Mouse (Mus musculus) testis, postnatal 10 days (tissue): Measurements from ENCODE around the gene Slc26a1.

ENCODE experiments used
- DNase-seq: peaks from one replicate; pipeline ENCODE4 v3.0.0; 2021; ENCODE audit warnings: low spot score

Slc26a1 gene

DNA sequence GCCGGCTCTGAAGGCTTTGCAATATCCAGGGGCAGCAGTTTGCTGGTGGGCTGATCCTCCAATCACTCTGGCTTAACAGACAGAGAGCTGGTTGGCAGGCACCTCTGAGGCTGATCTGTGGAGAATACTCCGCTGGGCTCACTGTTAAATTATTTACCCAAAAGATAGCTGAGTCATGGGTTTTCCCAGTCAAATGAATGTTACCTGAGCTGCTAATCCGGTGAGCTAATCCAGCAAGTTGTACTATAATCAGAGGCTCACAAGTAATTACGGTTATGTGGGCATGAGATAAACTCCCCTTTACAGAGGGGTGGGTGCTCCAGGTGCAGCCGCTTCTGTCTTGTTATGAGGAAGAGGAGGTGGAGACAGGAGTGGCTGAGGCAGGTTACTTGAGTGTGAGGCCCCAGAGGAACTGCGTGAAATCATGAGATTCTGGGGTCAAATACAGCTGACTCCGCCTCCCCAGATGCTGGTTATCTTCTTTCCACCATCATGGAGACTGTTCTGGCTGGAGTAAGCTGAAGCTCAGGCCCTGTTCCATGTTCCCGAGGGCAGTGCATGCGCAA is at the start of gene Slc26a1:
Slc26a1 (minus strand) TSS at position 319 of the 566 bp plus-strand sequence.
- no peak for DNase-seq

GRCm38 (mm10) chr5:108724006-108724405 is 48.6 kb upstream of the Slc26a1 start:
- DNase-seq: no peak

GRCm38 (mm10) chr5:108719761-108720160 is 44.4 kb upstream of the Slc26a1 start:
- DNase-seq: no peak

- no peak for DNase-seq
Observed at GRCm38 (mm10) chr5:108718051-108718450, 42.7 kb upstream of the Slc26a1 start.

- no peak for DNase-seq
Observed at GRCm38 (mm10) chr5:108715974-108716373, 40.6 kb upstream of the Slc26a1 start.

GRCm38 (mm10) chr5:108714149-108714548 is 38.8 kb upstream of the Slc26a1 start:
- DNase-seq: no peak

GRCm38 (mm10) chr5:108713691-108714090 is 38.3 kb upstream of the Slc26a1 start:
- DNase-seq: no peak

GRCm38 (mm10) chr5:108713096-108713495 is 37.7 kb upstream of the Slc26a1 start:
- no peak for DNase-seq

DNA sequence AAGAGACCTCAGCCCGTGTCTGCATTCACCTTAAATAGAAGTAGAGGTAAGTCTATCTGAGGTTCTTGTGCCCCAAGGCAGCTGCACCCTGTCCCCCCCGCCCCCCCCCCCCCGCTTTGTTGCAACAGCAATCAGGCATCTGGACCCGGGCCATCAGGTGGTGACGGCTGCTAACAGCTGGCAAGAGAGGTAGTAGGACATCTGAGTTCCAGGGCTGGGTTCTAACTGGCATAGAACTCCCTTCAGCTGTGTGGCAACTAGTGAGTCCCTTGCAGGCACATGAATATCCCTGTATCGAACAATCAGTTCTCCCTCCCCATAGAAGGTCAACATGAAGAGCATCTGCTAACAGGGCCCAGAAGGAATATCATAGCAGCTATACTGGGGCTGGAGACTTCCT is 36.6 kb upstream of the Slc26a1 start:
- no peak for DNase-seq

DNA sequence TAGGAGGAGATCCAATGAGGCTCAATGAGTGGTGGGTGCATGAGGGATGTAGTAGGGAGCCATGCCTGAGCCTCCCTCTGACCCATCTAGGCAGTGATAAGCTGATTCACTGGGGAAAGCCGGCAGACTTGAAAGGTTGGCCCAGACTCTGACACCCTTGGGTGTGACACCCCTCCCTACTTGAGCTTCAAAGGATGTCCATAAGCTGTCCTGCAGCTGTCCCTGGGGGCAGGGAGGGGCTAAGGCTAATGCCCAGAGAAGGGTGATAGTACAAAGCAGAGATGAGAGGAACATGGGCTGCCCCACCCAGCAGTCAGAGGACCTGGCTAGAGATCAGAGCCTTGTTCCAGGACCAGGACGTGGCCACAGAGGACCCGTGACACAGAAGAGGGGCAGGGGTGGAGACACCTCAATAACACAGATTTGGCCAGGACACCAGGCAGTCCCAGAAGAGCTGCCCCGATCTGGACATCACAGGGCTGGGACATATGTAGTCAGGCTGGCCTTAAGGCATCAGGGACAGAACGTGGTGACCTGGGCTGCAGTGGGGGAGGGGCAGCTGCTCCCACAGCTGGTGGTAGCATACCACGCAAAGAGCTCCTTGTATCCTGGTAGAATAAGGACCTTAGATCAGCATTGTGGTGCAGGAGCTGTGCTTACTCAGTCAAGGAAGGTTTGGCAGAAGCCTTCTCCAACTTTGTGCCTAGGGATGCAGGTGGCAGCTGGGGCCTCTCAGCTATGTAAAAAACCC is 33.8 kb upstream of the Slc26a1 start:
- no peak for DNase-seq

GRCm38 (mm10) chr5:108708419-108708818 is 33.0 kb upstream of the Slc26a1 start:
- no peak for DNase-seq

DNA sequence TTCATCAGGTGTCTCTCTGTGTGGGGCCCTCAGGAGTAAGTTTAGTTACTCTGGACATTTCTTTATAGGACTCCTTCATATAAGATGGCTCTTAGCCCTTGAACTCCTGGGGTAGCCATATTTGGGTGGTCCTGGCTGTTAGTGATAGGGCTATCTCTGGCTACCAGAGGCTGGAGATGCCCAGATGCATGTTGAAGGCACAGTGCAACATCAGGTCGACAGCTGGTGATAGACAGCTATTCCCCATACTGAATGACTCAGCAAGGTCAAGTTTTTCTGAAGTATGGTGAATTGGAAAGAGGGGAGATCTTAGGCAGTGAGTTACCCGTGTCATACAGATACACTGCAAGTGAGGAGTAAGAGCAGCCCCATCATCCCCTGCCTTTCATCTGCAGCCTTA is 32.4 kb upstream of the Slc26a1 start:
- DNase-seq: no peak

GRCm38 (mm10) chr5:108703754-108704626 is 28.6 kb upstream of the Slc26a1 start:
- no peak for DNase-seq

DNA sequence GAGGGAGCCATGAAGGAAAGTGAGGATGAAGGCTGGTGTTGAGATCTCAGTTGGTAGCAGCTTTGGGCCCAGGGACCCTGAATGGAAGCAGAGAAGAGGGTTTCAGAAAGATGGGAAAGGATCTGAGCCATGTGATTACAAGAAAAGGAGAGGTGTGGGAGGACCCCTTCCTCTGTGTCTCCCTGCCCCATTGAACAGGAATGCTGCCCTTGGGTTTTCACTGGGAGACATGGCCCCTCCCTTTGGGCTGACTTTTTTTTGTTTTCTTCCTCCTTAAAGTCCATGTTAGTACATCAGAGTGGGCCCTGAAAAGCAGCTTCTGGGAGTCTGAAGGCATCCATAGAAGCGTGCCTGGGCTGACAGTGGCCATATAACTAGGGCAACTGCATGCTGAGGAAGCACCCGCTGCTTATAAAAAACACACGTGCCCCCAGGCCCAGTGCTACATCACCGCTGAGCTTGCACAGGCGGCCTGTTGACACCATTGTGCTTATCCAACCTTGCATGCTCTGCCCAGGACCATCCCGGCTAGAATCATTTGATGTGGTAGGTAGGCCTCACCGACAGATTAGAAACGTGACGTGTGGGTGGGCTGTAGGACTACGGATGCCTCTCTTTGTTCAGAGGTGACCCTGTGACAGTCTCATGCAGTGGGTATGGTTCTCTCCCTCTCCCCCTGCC is 26.1 kb upstream of the Slc26a1 start:
- no peak for DNase-seq

GRCm38 (mm10) chr5:108700346-108700745 is 25.0 kb upstream of the Slc26a1 start:
- no peak for DNase-seq

GRCm38 (mm10) chr5:108697341-108697753 is 22.0 kb upstream of the Slc26a1 start:
- no peak for DNase-seq

DNA sequence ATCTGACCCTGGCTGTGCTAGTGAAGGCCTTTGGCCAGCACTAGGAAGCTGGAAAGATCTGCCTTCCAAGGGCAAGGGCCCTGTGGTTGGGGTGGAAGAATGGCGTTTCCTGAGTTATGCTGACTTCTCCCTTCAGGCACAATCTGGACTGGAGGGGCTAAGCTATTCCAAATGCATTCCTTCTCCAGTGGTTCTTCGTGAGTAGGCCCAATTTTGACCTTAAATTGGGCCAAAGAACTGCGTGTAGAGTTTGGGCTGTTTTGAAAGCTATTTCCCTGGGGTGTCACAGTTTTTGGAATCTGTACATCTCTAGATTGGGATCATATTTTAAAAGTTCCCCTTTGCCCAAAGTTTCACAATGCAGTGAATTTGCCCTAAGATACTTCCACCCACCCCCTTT is 21.2 kb upstream of the Slc26a1 start:
- no peak for DNase-seq

- no peak for DNase-seq
Observed at GRCm38 (mm10) chr5:108695861-108696260, 20.5 kb upstream of the Slc26a1 start.

GRCm38 (mm10) chr5:108694352-108695261 is 19.2 kb upstream of the Slc26a1 start:
- DNase-seq: peak; percentile 70

- peak; percentile 92 for DNase-seq
Observed at GRCm38 (mm10) chr5:108693872-108694288, 18.5 kb upstream of the Slc26a1 start.

DNA sequence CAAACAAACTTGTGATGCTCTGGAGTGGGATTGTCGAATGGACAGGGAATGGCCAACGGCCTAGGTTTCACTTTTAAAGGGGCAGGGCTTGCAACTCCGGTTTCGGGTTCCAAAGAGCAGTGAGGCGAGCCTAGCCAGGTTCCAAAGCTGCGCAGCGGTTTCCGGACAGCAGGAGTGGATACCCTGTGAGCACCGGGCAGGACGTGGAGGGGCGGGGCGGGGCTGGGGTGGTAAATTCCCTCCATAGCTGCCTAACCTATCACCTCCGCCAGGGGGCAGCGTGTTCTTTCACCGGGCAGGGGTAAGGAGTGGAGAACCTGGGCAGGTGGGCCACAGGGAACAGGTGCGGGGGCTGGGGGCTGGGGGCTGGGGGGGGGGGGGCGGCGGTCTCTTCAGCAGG is 16.9 kb upstream of the Slc26a1 start, which contains the start of gene Fgfrl1:
Fgfrl1 (plus strand) TSS at position 112 of the 400 bp plus-strand sequence.
- peak; percentile 82 for DNase-seq
